Mouse (Mus musculus) neural tube, embryonic 14.5 days (tissue): ENCODE measurements at regions not wholly inside any gene's neighbourhood (a gene's known extent, or its start where the extent isn't known, plus 50 kb on each side); places are given as distances from the start of the nearest gene placed in this dataset.

ENCODE experiments used
- ATAC-seq: fragments of 200-750 bp; cut with Nextera tagmentation; 2 replicates; pipeline ENCODE4 v1.8.0; 2017; ENCODE audit warnings: low read depth, mild to moderate bottlenecking, moderate TSS enrichment, moderate library complexity
- H3K27ac ChIP-seq: fragments of 300-500 bp; sonication (generic); 2 replicates; pipeline ENCODE4 v1.5.1; 2014; ENCODE audit warnings: low read depth, mild to moderate bottlenecking, control low read depth, low read length, moderate library complexity, mixed read lengths
- H3K27me3 ChIP-seq: fragments of 300-500 bp; sonication (generic); 2 replicates; pipeline ENCODE4 v1.6.1; 2014; ENCODE audit warnings: low read length; ENCODE audit not compliant: control insufficient read depth, insufficient read depth
- H3K36me3 ChIP-seq: fragments of 300-500 bp; sonication (generic); 2 replicates; pipeline ENCODE4 v1.6.1; 2014; ENCODE audit warnings: low read length, mixed read lengths; ENCODE audit not compliant: control insufficient read depth, insufficient read depth
- H3K4me1 ChIP-seq: fragments of 300-500 bp; sonication (generic); 2 replicates; pipeline ENCODE4 v1.6.1; 2014; ENCODE audit warnings: low read length; ENCODE audit not compliant: control insufficient read depth, insufficient read depth
- H3K4me2 ChIP-seq: fragments of 300-500 bp; sonication (generic); 2 replicates; pipeline ENCODE4 v1.6.1; 2014; ENCODE audit warnings: mild to moderate bottlenecking, low read depth, low read length, control low read depth
- H3K4me3 ChIP-seq: fragments of 300-500 bp; sonication (generic); 2 replicates; pipeline ENCODE4 v1.5.1; 2014; ENCODE audit warnings: low read depth, low read length, control low read depth, mixed read lengths
- H3K9ac ChIP-seq: fragments of 300-500 bp; sonication (generic); replicated peaks from 2 replicates; pipeline ENCODE4 v1.6.1; 2014; ENCODE audit warnings: low read depth, mild to moderate bottlenecking, control low read depth, low read length, mixed read lengths
- H3K9me3 ChIP-seq: fragments of 300-500 bp; sonication (generic); 2 replicates; pipeline ENCODE4 v1.6.1; 2016; ENCODE audit warnings: low read length; ENCODE audit not compliant: control insufficient read depth
- WGBS: fragments of 180-500 bp; shearing (Covaris S2); extraction: QIAGEN DNeasy Blood & Tissue Kit; methylation state at CpG from one replicate; pipeline ENCODE4 v1.1.7; 2014; 5-methylcytosine and 5-hydroxymethylcytosine counted together

- H3K36me3 ChIP-seq: no peaks in the 10 kb centered on the region
- H3K4me2 ChIP-seq: no peak overlapping the region
- no peaks in the 10 kb centered on the region for H3K27me3 ChIP-seq
- ATAC-seq: 0 out of 2 replicates have a peak, but pooled peaks have one; percentile 17
- no peak overlapping the region for H3K27ac ChIP-seq
- no peak overlapping the region for H3K9ac ChIP-seq
- H3K9me3 ChIP-seq: no peaks in the 10 kb centered on the region
- WGBS: 23% methylated on average over 22 of the region's 22 CpGs
- no peaks in the 10 kb centered on the region for H3K4me1 ChIP-seq
- no peak overlapping the region for H3K4me3 ChIP-seq
These were observed 181.9 kb downstream of the Lrrn1 start for GRCm38 (mm10) chr6:107711181-107712087.

GRCm38 (mm10) chr6:107713051-107713450 lies 183.5 kb downstream of the Lrrn1 start:
- Histone ChIP-seq H3K4me1 (no peaks in the 10 kb centered on the region), H3K27me3 (no peaks in the 10 kb centered on the region), H3K9ac (no peak overlapping the region), H3K4me2 (no peak overlapping the region), H3K9me3 (no peaks in the 10 kb centered on the region), H3K36me3 (no peaks in the 10 kb centered on the region), H3K4me3 (no peak overlapping the region), H3K27ac (no peak overlapping the region)
- ATAC-seq: no peak
- 27% methylated on average over 6 of the region's 6 CpGs for WGBS

GRCm38 (mm10) chr6:107717194-107717593 lies 187.6 kb downstream of the Lrrn1 start:
- Histone ChIP-seq H3K9me3 (no peaks in the 10 kb centered on the region), H3K36me3 (no peaks in the 10 kb centered on the region), H3K9ac (no peak overlapping the region), H3K4me1 (no peaks in the 10 kb centered on the region), H3K4me2 (no peak overlapping the region), H3K27me3 (no peaks in the 10 kb centered on the region), H3K27ac (no peak overlapping the region), H3K4me3 (no peak overlapping the region)
- 95% methylated on average over 2 of the region's 2 CpGs for WGBS
- ATAC-seq: no peak

- H3K9ac ChIP-seq: no peak overlapping the region
- 36% methylated on average over 4 of the region's 4 CpGs for WGBS
These were observed 200.7 kb downstream of the Lrrn1 start for GRCm38 (mm10) chr6:107730294-107730693.

GRCm38 (mm10) chr6:107734773-107735172 lies 205.2 kb downstream of the Lrrn1 start:
- Histone ChIP-seq H3K9me3 (no peaks in the 10 kb centered on the region), H3K4me3 (no peak overlapping the region), H3K9ac (no peak overlapping the region), H3K4me1 (no peaks in the 10 kb centered on the region), H3K36me3 (no peaks in the 10 kb centered on the region), H3K27me3 (no peaks in the 10 kb centered on the region), H3K4me2 (no peak overlapping the region), H3K27ac (no peak overlapping the region)
- ATAC-seq: no peak
- 95% methylated on average over 1 of the region's 1 CpGs for WGBS

More at GRCm38 (mm10) chr6:107730294-107730693, 200.7 kb downstream of the Lrrn1 start:
- Histone ChIP-seq H3K27me3 (no peaks in the 10 kb centered on the region), H3K36me3 (no peaks in the 10 kb centered on the region), H3K9me3 (no peaks in the 10 kb centered on the region), H3K4me3 (no peak overlapping the region), H3K27ac (no peak overlapping the region), H3K4me1 (no peaks in the 10 kb centered on the region), H3K4me2 (no peak overlapping the region)
- ATAC-seq: no peak

- H3K27ac ChIP-seq: no peak overlapping the region
- H3K4me3 ChIP-seq: no peak overlapping the region
- no peaks in the 10 kb centered on the region for H3K36me3 ChIP-seq
- no peak overlapping the region for H3K4me2 ChIP-seq
- WGBS: 86% methylated on average over 5 of the region's 5 CpGs
- no peaks in the 10 kb centered on the region for H3K4me1 ChIP-seq
- no peaks in the 10 kb centered on the region for H3K27me3 ChIP-seq
- H3K9ac ChIP-seq: no peak overlapping the region
- H3K9me3 ChIP-seq: no peaks in the 10 kb centered on the region
- no peak for ATAC-seq
These were observed 219.7 kb downstream of the Lrrn1 start for GRCm38 (mm10) chr6:107749111-107749736.

GRCm38 (mm10) chr6:107749794-107750193 lies 220.2 kb downstream of the Lrrn1 start:
- Histone ChIP-seq H3K4me2 (no peak overlapping the region), H3K27me3 (no peaks in the 10 kb centered on the region), H3K36me3 (no peaks in the 10 kb centered on the region), H3K9ac (no peak overlapping the region), H3K9me3 (no peaks in the 10 kb centered on the region), H3K27ac (no peak overlapping the region), H3K4me1 (no peaks in the 10 kb centered on the region), H3K4me3 (no peak overlapping the region)
- WGBS: 60% methylated on average over 2 of the region's 2 CpGs
- no peak for ATAC-seq

- ATAC-seq: no peak
- no peaks in the 10 kb centered on the region for H3K36me3 ChIP-seq
- H3K4me1 ChIP-seq: no peaks in the 10 kb centered on the region
- no peak overlapping the region for H3K4me2 ChIP-seq
- H3K4me3 ChIP-seq: no peak overlapping the region
- no peaks in the 10 kb centered on the region for H3K27me3 ChIP-seq
- 31% methylated on average over 1 of the region's 1 CpGs for WGBS
- H3K9ac ChIP-seq: no peak overlapping the region
- no peak overlapping the region for H3K27ac ChIP-seq
- H3K9me3 ChIP-seq: no peaks in the 10 kb centered on the region
These were observed 222.6 kb downstream of the Lrrn1 start for GRCm38 (mm10) chr6:107752156-107752555.

- Histone ChIP-seq H3K27ac (no peak overlapping the region), H3K4me2 (no peak overlapping the region), H3K27me3 (no peaks in the 10 kb centered on the region), H3K36me3 (no peaks in the 10 kb centered on the region), H3K9ac (no peak overlapping the region), H3K9me3 (no peaks in the 10 kb centered on the region), H3K4me1 (no peaks in the 10 kb centered on the region), H3K4me3 (no peak overlapping the region)
- 72% methylated on average over 2 of the region's 2 CpGs for WGBS
- no peak for ATAC-seq
These were observed 225.6 kb downstream of the Lrrn1 start for GRCm38 (mm10) chr6:107755158-107755557.
